8 mouse cellular contexts compared by ENCODE assay signal in the genomic region with DNA sequence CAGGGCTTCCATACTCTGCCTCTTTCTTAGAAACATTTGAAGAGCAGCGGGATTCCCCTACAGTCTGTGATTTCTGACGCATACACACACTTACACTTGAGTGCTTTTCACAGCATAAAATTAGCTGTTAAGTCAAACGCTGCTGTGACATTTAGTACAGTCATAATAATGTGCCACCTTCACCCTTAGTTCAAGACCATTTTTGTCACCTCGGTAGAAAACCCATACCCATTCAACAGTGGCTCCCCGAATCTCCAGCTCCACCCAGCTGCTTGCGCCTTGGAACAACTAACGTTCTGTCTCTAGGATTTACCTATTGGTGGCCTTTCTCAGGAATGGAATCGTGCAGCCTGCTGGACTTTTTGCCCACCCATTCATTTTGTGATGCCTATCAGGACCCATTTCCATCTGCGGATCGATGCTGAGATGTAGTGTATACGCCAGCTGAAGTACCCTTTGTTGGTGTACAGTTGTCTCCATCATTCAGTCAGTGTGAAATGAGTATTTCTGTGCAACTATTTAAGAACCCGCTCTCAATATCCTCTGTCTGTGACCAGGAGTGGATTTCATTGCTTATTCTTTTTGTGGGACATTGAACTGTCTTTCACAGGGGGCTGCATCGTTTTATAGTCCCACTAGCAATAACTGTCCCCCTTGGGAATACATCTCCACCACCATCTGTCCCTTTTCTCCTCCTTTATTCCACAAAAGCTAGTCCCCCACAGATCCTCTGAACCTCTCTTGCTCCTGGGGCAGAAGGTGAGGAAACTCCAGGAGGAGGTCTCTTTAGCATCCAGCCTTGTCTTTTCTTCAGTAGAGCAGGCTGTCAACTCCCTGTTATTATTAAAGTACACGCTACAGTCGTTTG. TPM values are rescaled to one million over a fixed set of nuclear protein-coding genes. Genes with fewer than 3 reads are reported as not detected.
A peak's percentile ranks its signal among the peaks of the same experiment; 100 is the strongest.
DNase-seq lines count a peak whose midpoint lies in the region; ATAC-seq and TF ChIP-seq lines count a peak whose summit lies in the region.

No protein-coding gene starts in this region.

- H3K27me3 ChIP-seq in heart, adult 2 months (ENCODE audit: control insufficient read depth, insufficient read depth, low read length), result no peaks in the 10 kb centered on the region
- no peaks in the 10 kb centered on the region for H3K27me3 ChIP-seq in embryonic facial prominence, embryonic 14.5 days (replicated peaks; ENCODE audit: control insufficient read depth, insufficient read depth, low read length)
- H3K27me3 ChIP-seq in limb, embryonic 15.5 days, result no peaks in the 10 kb centered on the region
- H3K27me3 ChIP-seq in stomach, embryonic 16.5 days (ENCODE audit: control insufficient read depth, insufficient read depth, low read length), result no peaks in the 10 kb centered on the region

- ATAC-seq in embryonic facial prominence, embryonic 14.5 days (ENCODE audit: low read depth), result no peak
- no peak for ATAC-seq in limb, embryonic 15.5 days (ENCODE audit: insufficient number of reproducible peaks, low FRiP score, low TSS enrichment, low read depth)
- ATAC-seq in stomach, embryonic 16.5 days (ENCODE audit: insufficient read depth, low FRiP score), result no peak

- no peak for TF ChIP-seq POLR2A in heart, adult 2 months (IDR thresholded peaks at IDR 0.05; ENCODE audit: insufficient read depth, low read depth, low read length)

- no peak for TF ChIP-seq CTCF in heart, adult 2 months (IDR thresholded peaks at IDR 0.05)

- peak overlapping the region; percentile 88 for H3K4me2 ChIP-seq in embryonic facial prominence, embryonic 14.5 days (ENCODE audit: low read depth, low read length)
- peak overlapping the region; percentile 75 for H3K4me2 ChIP-seq in limb, embryonic 15.5 days
- peak overlapping the region; percentile 92 for H3K4me2 ChIP-seq in stomach, embryonic 16.5 days (ENCODE audit: low read depth, low read length)

- peak overlapping the region; percentile 32; the same call in 1 of the 2 replicates for H3K9ac ChIP-seq in heart, adult 2 months (ENCODE audit: low read depth, low read length)
- H3K9ac ChIP-seq in embryonic facial prominence, embryonic 14.5 days (ENCODE audit: low read depth, low read length), result peak overlapping the region; percentile 67
- peak overlapping the region; percentile 27; the same call in 1 of the 2 replicates for H3K9ac ChIP-seq in limb, embryonic 15.5 days
- peak overlapping the region; percentile 62 for H3K9ac ChIP-seq in stomach, embryonic 16.5 days (ENCODE audit: low read length)

- peaks cover 3% of the 10 kb centered on the region for H3K36me3 ChIP-seq in heart, adult 2 months (ENCODE audit: control insufficient read depth, insufficient read depth, low read length)
- no peaks in the 10 kb centered on the region for H3K36me3 ChIP-seq in embryonic facial prominence, embryonic 14.5 days (ENCODE audit: control insufficient read depth, insufficient read depth, low read length)
- no peaks in the 10 kb centered on the region for H3K36me3 ChIP-seq in limb, embryonic 15.5 days
- no peaks in the 10 kb centered on the region for H3K36me3 ChIP-seq in stomach, embryonic 16.5 days (ENCODE audit: control insufficient read depth, insufficient read depth, low read length)

- peak overlapping the region; percentile 69 for H3K27ac ChIP-seq in heart, adult 2 months
- H3K27ac ChIP-seq in embryonic facial prominence, embryonic 14.5 days (replicated peaks; ENCODE audit: low read depth, low read length), result peak overlapping the region; percentile 96
- H3K27ac ChIP-seq in limb, embryonic 15.5 days, result peak overlapping the region; percentile 97
- H3K27ac ChIP-seq in stomach, embryonic 16.5 days (ENCODE audit: low read length), result peak overlapping the region; percentile 99

- 66% methylated on average over 15 of the region's 15 CpGs for WGBS in heart, adult 2 months
- WGBS in embryonic facial prominence, embryonic 14.5 days, result 32% methylated on average over 15 of the region's 15 CpGs
- 21% methylated on average over 15 of the region's 15 CpGs for WGBS in limb, embryonic 15.5 days
- 29% methylated on average over 15 of the region's 15 CpGs for WGBS in stomach, embryonic 16.5 days

- H3K4me1 ChIP-seq in heart, adult 2 months (ENCODE audit: control insufficient read depth, insufficient read depth, low read length), result peaks cover 8% of the 10 kb centered on the region
- peaks cover 42% of the 10 kb centered on the region for H3K4me1 ChIP-seq in embryonic facial prominence, embryonic 14.5 days (ENCODE audit: control insufficient read depth, insufficient read depth, low read length)
- H3K4me1 ChIP-seq in limb, embryonic 15.5 days, result peaks cover 49% of the 10 kb centered on the region
- H3K4me1 ChIP-seq in stomach, embryonic 16.5 days (ENCODE audit: control insufficient read depth, insufficient read depth, low read length), result peaks cover 53% of the 10 kb centered on the region

- no peak for TF ChIP-seq EP300 in heart, adult 2 months (IDR thresholded peaks at IDR 0.05; ENCODE audit: insufficient read depth, low read depth, low read length)

- intact Hi-C loops in heart, adult 2 months (cut with DNase I), result no loop called here

- H3K79me2 ChIP-seq in heart, adult 2 months (replicated peaks; ENCODE audit: control insufficient read depth, insufficient read depth, low read length), result no peaks in the 10 kb centered on the region

- peak overlapping the region; percentile 57 for H3K4me3 ChIP-seq in heart, adult 2 months
- peak overlapping the region; percentile 45 for H3K4me3 ChIP-seq in embryonic facial prominence, embryonic 14.5 days (ENCODE audit: low read depth, low read length)
- peak overlapping the region; percentile 44 for H3K4me3 ChIP-seq in limb, embryonic 15.5 days
- H3K4me3 ChIP-seq in stomach, embryonic 16.5 days (replicated peaks; ENCODE audit: low read length), result peak overlapping the region; percentile 53

- H3K9me3 ChIP-seq in embryonic facial prominence, embryonic 14.5 days (ENCODE audit: control insufficient read depth, low read length), result no peaks in the 10 kb centered on the region
- H3K9me3 ChIP-seq in limb, embryonic 15.5 days, result no peaks in the 10 kb centered on the region
- H3K9me3 ChIP-seq in stomach, embryonic 16.5 days (replicated peaks; ENCODE audit: control insufficient read depth, low read length), result no peaks in the 10 kb centered on the region

- DNase-seq in heart, adult 2 months, result no peak
- DNase-seq in heart, postnatal 4 days, result no peak
- DNase-seq in A20 (ENCODE audit: low read depth, low spot score), result peak; percentile 68
- DNase-seq in embryonic facial prominence, embryonic 14.5 days (ENCODE audit: low spot score), result no peak
- DNase-seq in spleen, postnatal 14 days (ENCODE audit: low spot score in 2 of 2), result no peak
- no peak for DNase-seq in cerebellum, postnatal 25 days

RNA-seq across cellular contexts. Expression of gene Scd2, which starts 10.1 kb away (rescaled TPM):
- 10 to 100 TPM in 1 of 2 experiments, 1 to 10 TPM in 1; 9.2 to 12.2 TPM for total RNA-seq in heart, adult 2 months (2021)
- polyA plus RNA-seq in heart, adult 2 months (2012; rRNA removed), result 21.2 and 31.1 TPM in 2 replicates
- total RNA-seq in heart, postnatal 4 days (2021), result 10 to 100 TPM; 78.1 to 82.1 TPM
- 212 and 224 TPM in 2 replicates for polyA plus RNA-seq in embryonic facial prominence, embryonic 14.5 days (2014; fragmentation: Nextera tagmentation; extraction: Ambion mirVana)
- 200 and 221 TPM in 2 replicates for polyA plus RNA-seq in limb, embryonic 15.5 days (2015; fragmentation: Nextera tagmentation; extraction: Ambion mirVana)
- 329 and 336 TPM in 2 replicates for polyA plus RNA-seq in stomach, embryonic 16.5 days (2015; fragmentation: Nextera tagmentation; extraction: Ambion mirVana)

RNA-seq across cellular contexts. Expression of gene Scd4, which starts 49.5 kb away (rescaled TPM):
- 1 to 10 TPM; 4.6 to 6.0 TPM for total RNA-seq in heart, adult 2 months (2021)
- polyA plus RNA-seq in heart, adult 2 months (2012; rRNA removed), result 9.0 and 12.6 TPM in 2 replicates
- total RNA-seq in heart, postnatal 4 days (2021), result 10 to 100 TPM; 47.7 to 52.4 TPM
- polyA plus RNA-seq in embryonic facial prominence, embryonic 14.5 days (2014; fragmentation: Nextera tagmentation; extraction: Ambion mirVana), result 0.37 and 0.51 TPM in 2 replicates
- 0.20 and 0.41 TPM in 2 replicates for polyA plus RNA-seq in limb, embryonic 15.5 days (2015; fragmentation: Nextera tagmentation; extraction: Ambion mirVana)
- 0.14 and 0.39 TPM in 2 replicates for polyA plus RNA-seq in stomach, embryonic 16.5 days (2015; fragmentation: Nextera tagmentation; extraction: Ambion mirVana)
